Mouse (Mus musculus): Measurements from ENCODE around the gene Borcs5.
"Not testable (repeated sequence)": the region's sequence is repeated elsewhere in the genome, so short reads cannot be mapped to it uniquely, and the experiment has no call there.

The Borcs5 gene

GRCm38 (mm10) chr6:134665817-134666216 lies 26.5 kb downstream of the Borcs5 start:
- in situ Hi-C loops (cut with MboI; ENCODE audit: unreplicated experiment in 2 of 2) = loop anchor here (10.0 kb wide), 2 partner anchors 139 to 299 kb away; no protein-coding TSS in a partner anchor

- in situ Hi-C loops (cut with MboI; ENCODE audit: unreplicated experiment in 2 of 2) = loop anchor here (10.0 kb wide), 2 partner anchors 136 to 296 kb away; no protein-coding TSS in a partner anchor
Measured at GRCm38 (mm10) chr6:134668519-134668918, 29.2 kb downstream of the Borcs5 start.

- in situ Hi-C loops (cut with MboI; ENCODE audit: unreplicated experiment in 2 of 2) = loop anchor here (10.0 kb wide), 2 partner anchors 135 to 295 kb away; no protein-coding TSS in a partner anchor
Measured at GRCm38 (mm10) chr6:134669179-134669865, 30.0 kb downstream of the Borcs5 start.

DNA sequence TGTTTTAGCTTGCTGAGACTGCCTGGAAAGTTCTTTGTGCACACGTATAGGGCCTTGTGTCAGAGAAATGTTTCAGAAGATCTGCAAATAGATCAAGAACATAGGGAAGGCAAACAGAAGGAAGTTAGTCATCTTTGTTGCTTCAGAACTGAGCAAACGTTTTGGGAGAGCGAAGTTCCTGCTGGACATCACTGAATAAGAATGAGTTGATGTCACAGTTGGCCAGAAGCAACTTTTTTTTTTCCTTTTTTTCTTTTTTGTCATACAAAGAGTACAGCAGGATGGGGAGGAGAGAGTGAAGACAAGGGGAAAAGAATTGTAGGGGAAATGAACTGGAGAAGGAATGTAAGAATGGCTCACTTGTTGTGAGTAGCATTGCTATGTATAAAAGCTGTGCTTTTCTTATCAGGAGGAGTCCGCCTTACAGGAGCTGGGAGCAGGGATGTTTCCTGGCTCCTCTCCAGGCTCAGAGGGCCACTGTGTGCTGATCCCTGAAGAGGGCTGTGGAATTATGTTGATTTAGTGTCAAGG lies 31.6 kb downstream of the Borcs5 start:
- in situ Hi-C loops (cut with MboI; ENCODE audit: unreplicated experiment in 2 of 2) = no loop called here

GRCm38 (mm10) chr6:134673712-134674111 lies 34.4 kb downstream of the Borcs5 start:
- in situ Hi-C loops (cut with MboI; ENCODE audit: unreplicated experiment in 2 of 2) = not testable (repeated sequence)

- in situ Hi-C loops (cut with MboI; ENCODE audit: unreplicated experiment in 2 of 2) = no loop called here
Measured at GRCm38 (mm10) chr6:134677504-134677903, 38.2 kb downstream of the Borcs5 start.

DNA sequence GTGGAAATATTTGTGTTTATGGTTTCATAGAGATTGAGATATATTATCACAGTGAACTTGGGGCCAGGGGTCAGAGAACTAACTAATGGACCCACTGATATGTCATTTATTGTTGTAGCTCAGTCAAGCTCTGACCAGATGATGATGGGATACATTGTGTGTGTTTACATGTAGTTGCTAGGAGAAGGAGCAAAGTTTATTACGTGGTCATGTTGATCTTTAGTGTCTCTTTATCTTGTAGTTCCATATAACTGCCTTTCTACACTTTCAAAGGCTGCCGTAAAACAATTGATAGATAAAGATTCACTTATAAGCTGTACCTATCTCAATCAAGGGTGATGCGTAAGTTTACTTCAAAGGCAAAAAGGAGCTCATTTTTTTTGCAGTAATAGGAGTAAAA lies 38.7 kb downstream of the Borcs5 start:
- in situ Hi-C loops (cut with MboI; ENCODE audit: unreplicated experiment in 2 of 2) = no loop called here

- in situ Hi-C loops (cut with MboI; ENCODE audit: unreplicated experiment in 2 of 2) = not testable (repeated sequence)
Measured at GRCm38 (mm10) chr6:134679330-134679729, 40.0 kb downstream of the Borcs5 start.

DNA sequence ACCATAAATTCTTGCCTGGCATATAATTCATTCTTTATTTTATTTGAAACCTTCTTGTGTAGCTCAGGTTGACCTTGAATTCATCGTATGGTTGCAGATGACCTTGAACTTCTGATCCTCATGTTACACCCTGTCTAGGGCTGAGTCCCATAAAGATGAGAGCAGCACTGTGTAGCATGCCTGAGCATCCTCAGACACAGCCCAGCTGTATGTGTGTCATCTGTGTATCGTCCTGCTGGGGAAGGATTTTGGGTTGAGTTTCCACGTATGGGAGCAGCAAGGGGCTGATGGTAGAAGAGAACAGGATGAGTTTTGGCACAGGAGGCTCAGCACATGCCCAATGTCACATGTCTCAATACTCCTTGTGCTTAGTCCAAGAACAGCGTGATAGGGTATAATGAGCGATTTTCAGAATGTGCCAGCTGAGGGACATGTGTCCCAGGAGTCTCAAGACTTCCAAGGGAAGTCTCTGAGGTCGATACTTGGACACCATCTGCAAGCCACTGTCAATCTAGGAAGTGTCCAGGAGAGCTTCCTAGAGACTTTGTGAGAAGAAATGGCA lies 45.1 kb downstream of the Borcs5 start:
- in situ Hi-C loops (cut with MboI; ENCODE audit: unreplicated experiment in 2 of 2) = no loop called here

- in situ Hi-C loops (cut with MboI; ENCODE audit: unreplicated experiment in 2 of 2) = no loop called here
Measured at GRCm38 (mm10) chr6:134685040-134685439, 45.7 kb downstream of the Borcs5 start.

GRCm38 (mm10) chr6:134685515-134685914 lies 46.2 kb downstream of the Borcs5 start:
- in situ Hi-C loops (cut with MboI; ENCODE audit: unreplicated experiment in 2 of 2) = no loop called here

- in situ Hi-C loops (cut with MboI; ENCODE audit: unreplicated experiment in 2 of 2) = no loop called here
Measured at GRCm38 (mm10) chr6:134694498-134694897, 55.2 kb downstream of the Borcs5 start.

GRCm38 (mm10) chr6:134694988-134695387 lies 55.7 kb downstream of the Borcs5 start:
- in situ Hi-C loops (cut with MboI; ENCODE audit: unreplicated experiment in 2 of 2) = no loop called here

DNA sequence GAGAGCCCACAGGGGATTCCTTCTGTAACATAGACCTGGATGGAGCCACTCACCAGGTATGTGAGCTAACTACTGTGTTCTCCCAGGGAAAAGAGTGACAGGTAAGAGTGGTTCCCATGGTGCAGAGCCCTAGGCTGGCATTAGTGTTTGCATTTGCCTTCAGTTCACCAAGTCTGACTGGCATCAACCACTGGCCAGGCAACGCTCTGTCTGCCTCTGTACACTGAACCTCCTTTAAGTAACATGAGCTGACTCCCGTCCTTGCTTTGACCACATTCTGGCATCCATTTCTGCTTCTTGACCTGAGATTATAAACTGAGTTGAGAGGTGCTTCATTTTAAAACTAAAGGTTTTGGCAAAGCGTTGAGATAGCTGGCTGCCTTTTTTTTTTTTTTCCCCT lies 56.3 kb downstream of the Borcs5 start:
- in situ Hi-C loops (cut with MboI; ENCODE audit: unreplicated experiment in 2 of 2) = no loop called here

DNA sequence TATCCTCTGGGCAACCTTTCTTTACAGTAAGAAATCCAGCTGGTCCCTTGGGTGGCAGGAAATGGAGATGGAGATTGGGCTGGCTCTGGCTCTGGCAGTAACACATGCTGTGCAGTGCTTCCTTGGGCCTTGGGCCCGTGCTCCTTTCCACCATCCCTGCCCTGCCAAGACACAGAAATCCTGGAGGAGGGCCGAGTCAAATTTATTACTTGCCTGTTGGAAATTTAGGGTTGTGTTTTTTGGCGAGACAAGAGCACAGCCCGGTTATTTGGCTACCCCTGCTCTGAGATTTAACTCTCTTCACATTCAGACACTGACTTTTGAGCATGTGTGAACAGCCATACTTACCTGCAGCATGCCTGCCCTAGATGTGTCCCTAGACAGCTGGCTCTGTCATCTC lies 56.8 kb downstream of the Borcs5 start:
- in situ Hi-C loops (cut with MboI; ENCODE audit: unreplicated experiment in 2 of 2) = no loop called here

GRCm38 (mm10) chr6:134696554-134696953 lies 57.2 kb downstream of the Borcs5 start:
- in situ Hi-C loops (cut with MboI; ENCODE audit: unreplicated experiment in 2 of 2) = no loop called here

- in situ Hi-C loops (cut with MboI; ENCODE audit: unreplicated experiment in 2 of 2) = no loop called here
Measured at GRCm38 (mm10) chr6:134698243-134698642, 58.9 kb downstream of the Borcs5 start.

GRCm38 (mm10) chr6:134700451-134701210 lies 61.3 kb downstream of the Borcs5 start:
- in situ Hi-C loops (cut with MboI; ENCODE audit: unreplicated experiment in 2 of 2) = no loop called here

DNA sequence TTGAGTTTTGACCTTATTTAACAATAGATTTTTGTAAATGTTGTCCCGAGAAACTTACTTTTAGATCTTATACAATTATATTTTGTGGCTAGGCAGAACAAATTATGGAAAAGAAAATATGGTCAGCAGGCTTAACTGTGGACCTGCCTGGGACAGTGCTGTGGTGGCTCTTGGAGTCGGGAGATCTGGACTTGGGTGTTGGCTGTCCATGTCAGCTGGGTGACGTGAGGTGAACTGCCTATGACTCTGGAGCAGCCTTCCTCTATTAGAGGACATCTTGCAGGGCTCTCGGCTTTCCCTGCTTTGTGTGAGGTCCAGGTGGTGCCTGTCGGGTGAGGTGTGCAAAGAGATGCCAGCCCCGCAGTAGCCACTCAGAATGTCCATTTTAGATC lies 61.9 kb downstream of the Borcs5 start:
- in situ Hi-C loops (cut with MboI; ENCODE audit: unreplicated experiment in 2 of 2) = no loop called here

- in situ Hi-C loops (cut with MboI; ENCODE audit: unreplicated experiment in 2 of 2) = no loop called here
Measured at GRCm38 (mm10) chr6:134702184-134702583, 62.9 kb downstream of the Borcs5 start.

- in situ Hi-C loops (cut with MboI; ENCODE audit: unreplicated experiment in 2 of 2) = no loop called here
Measured at GRCm38 (mm10) chr6:134703053-134703690, 63.9 kb downstream of the Borcs5 start.

Measured in v-Abl transformed pro-B cells (cell line).